Mouse (Mus musculus) frontal cortex, adult (tissue): Measurements from ENCODE around the gene Lama5.
"Not testable (repeated sequence)": the region's sequence is repeated elsewhere in the genome, so short reads cannot be mapped to it uniquely, and the experiment has no call there.

Source experiments
- ATAC-seq: cut with Nextera tagmentation; 2 replicates; pipeline ENCODE4 v1.9.2; 2017; ENCODE audit warnings: mild to moderate bottlenecking, moderate library complexity, mixed read lengths; ENCODE audit not compliant: low TSS enrichment

Lama5 gene

GRCm38 (mm10) chr2:180198782-180199181 is 26.9 kb downstream of the Lama5 start:
- no peak for ATAC-seq

- no peak for ATAC-seq
These were observed 28.2 kb downstream of the Lama5 start for GRCm38 (mm10) chr2:180197323-180198037.

- no peak for ATAC-seq
These were observed 28.9 kb downstream of the Lama5 start for GRCm38 (mm10) chr2:180196610-180197322.

- no peak for ATAC-seq
These were observed 38.3 kb downstream of the Lama5 start for GRCm38 (mm10) chr2:180187362-180187761.

- no peak for ATAC-seq
These were observed 40.0 kb downstream of the Lama5 start for GRCm38 (mm10) chr2:180185686-180186085.

GRCm38 (mm10) chr2:180184752-180185109 is 40.9 kb downstream of the Lama5 start:
- no peak for ATAC-seq

- ATAC-seq: no peak
These were observed 41.5 kb downstream of the Lama5 start for GRCm38 (mm10) chr2:180184011-180184751.

GRCm38 (mm10) chr2:180181542-180181941 is 44.1 kb downstream of the Lama5 start:
- no peak for ATAC-seq

GRCm38 (mm10) chr2:180175725-180176124 is 49.9 kb downstream of the Lama5 start:
- no peak for ATAC-seq

- ATAC-seq: no peak
These were observed 51.5 kb downstream of the Lama5 start for GRCm38 (mm10) chr2:180174121-180174520.

- ATAC-seq: not testable (repeated sequence)
These were observed 51.9 kb downstream of the Lama5 start for GRCm38 (mm10) chr2:180173711-180174110.

- no peak for ATAC-seq
These were observed 52.5 kb downstream of the Lama5 start for GRCm38 (mm10) chr2:180173163-180173562.

- no peak for ATAC-seq
These were observed 53.5 kb downstream of the Lama5 start for GRCm38 (mm10) chr2:180172152-180172551.

- ATAC-seq: peak; percentile 89
These were observed 54.1 kb downstream of the Lama5 start for GRCm38 (mm10) chr2:180171522-180172070.

GRCm38 (mm10) chr2:180170806-180171521 is 54.7 kb downstream of the Lama5 start, which contains the start of gene Adrm1:
TSS of gene Adrm1 (plus strand) at chr2:180171485.
- peak; percentile 3 for ATAC-seq

- ATAC-seq: peak; percentile 7; the same call in 1 of the 2 replicates
These were observed 55.4 kb downstream of the Lama5 start for GRCm38 (mm10) chr2:180170151-180170805.

GRCm38 (mm10) chr2:180166869-180167268 is 58.8 kb downstream of the Lama5 start:
- no peak for ATAC-seq

GRCm38 (mm10) chr2:180165855-180166254 is 59.8 kb downstream of the Lama5 start:
- no peak for ATAC-seq

GRCm38 (mm10) chr2:180158627-180159026 is 67.0 kb downstream of the Lama5 start:
- ATAC-seq: no peak

GRCm38 (mm10) chr2:180154796-180155195 is 70.9 kb downstream of the Lama5 start:
- ATAC-seq: peak; percentile 89

GRCm38 (mm10) chr2:180148551-180148950 is 77.1 kb downstream of the Lama5 start:
- no peak for ATAC-seq
